Mouse (Mus musculus) lung, embryonic 14.5 days (tissue): ENCODE measurements around the gene Dll4. TPM values are rescaled to one million over a fixed set of nuclear protein-coding genes. Genes with fewer than 3 reads are reported as not detected.

Source experiments
- ATAC-seq: fragments of 200-750 bp; cut with Nextera tagmentation; 2 replicates; pipeline ENCODE4 v1.8.0; 2017; ENCODE audit warnings: mild to moderate bottlenecking, moderate TSS enrichment, moderate library complexity; ENCODE audit not compliant: insufficient read depth
- DNase-seq: peaks from one replicate; pipeline ENCODE4 v3.0.0-alpha.2; 2015
- H3K27ac ChIP-seq: fragments of 300-500 bp; sonication (generic); 2 replicates; pipeline ENCODE4 v1.5.1; 2014; ENCODE audit warnings: low read depth, mild to moderate bottlenecking, moderate library complexity
- H3K27me3 ChIP-seq: fragments of 300-500 bp; sonication (generic); 2 replicates; pipeline ENCODE4 v1.6.1; 2014; ENCODE audit warnings: low read length, control low read depth; ENCODE audit not compliant: insufficient read depth
- H3K36me3 ChIP-seq: fragments of 300-500 bp; sonication (generic); 2 replicates; pipeline ENCODE4 v1.6.1; 2014; ENCODE audit warnings: control low read depth; ENCODE audit not compliant: insufficient read depth
- H3K4me1 ChIP-seq: fragments of 300-500 bp; sonication (generic); 2 replicates; pipeline ENCODE4 v1.6.1; 2014; ENCODE audit warnings: antibody characterized with exemption, control low read depth; ENCODE audit not compliant: insufficient read depth
- H3K4me2 ChIP-seq: fragments of 300-500 bp; sonication (generic); 2 replicates; pipeline ENCODE4 v1.6.1; 2014; ENCODE audit warnings: mild to moderate bottlenecking
- H3K4me3 ChIP-seq: fragments of 300-500 bp; sonication (generic); 2 replicates; pipeline ENCODE4 v1.5.1; 2014; ENCODE audit warnings: low read depth, low read length
- H3K9ac ChIP-seq: fragments of 300-500 bp; sonication (generic); 2 replicates; pipeline ENCODE4 v1.6.1; 2014
- H3K9me3 ChIP-seq: fragments of 300-500 bp; sonication (generic); 2 replicates; pipeline ENCODE4 v1.6.1; 2016; ENCODE audit warnings: low read depth, low read length, control low read depth
- CTCF ChIP-seq: IDR thresholded peaks from 2 replicates; pipeline ENCODE4 v1.5.1; 2016; ENCODE audit warnings: antibody characterized with exemption, low read depth
- WGBS: fragments of 180-500 bp; shearing (Covaris S2); extraction: QIAGEN DNeasy Blood & Tissue Kit; methylation state at CpG from one replicate; pipeline ENCODE4 v1.1.7; 2014; 5-methylcytosine and 5-hydroxymethylcytosine counted together
- polyA plus RNA-seq: library from polyadenylated mRNA; unstranded; fragments of >200 nt; fragmentation: Nextera tagmentation; extraction: Ambion mirVana; gene quantifications from 2 replicates; pipeline ENCODE4 v1.2.1, GENCODE M21; 2014

Gene Dll4
- polyA plus RNA-seq, 1 experiment from 2014 or later, result 10.0 TPM

GRCm38 (mm10) chr2:119292281-119292680, 33.3 kb upstream of the Dll4 start:
- Histone ChIP-seq H3K27me3 (no peaks in the 10 kb centered on the region), H3K4me1 (0 out of 2 replicates have a peak, but pooled peaks cover 9% of the 10 kb centered on the region), H3K9ac (no peak overlapping the region), H3K27ac (no peak overlapping the region), H3K36me3 (peaks cover 61% of the 10 kb centered on the region), H3K4me3 (no peak overlapping the region), H3K4me2 (no peak overlapping the region), H3K9me3 (no peaks in the 10 kb centered on the region)
- ATAC-seq, result no peak
- no peak for DNase-seq
- TF ChIP-seq CTCF, result no peak
- 92% methylated on average over 5 of the region's 5 CpGs for WGBS

GRCm38 (mm10) chr2:119292852-119293251, 32.7 kb upstream of the Dll4 start:
- 87% methylated on average over 17 of the region's 17 CpGs for WGBS
- H3K27ac ChIP-seq, result no peak overlapping the region
- H3K27me3 ChIP-seq, result no peaks in the 10 kb centered on the region
- H3K4me3 ChIP-seq, result no peak overlapping the region
- no peaks in the 10 kb centered on the region for H3K9me3 ChIP-seq
- H3K4me1 ChIP-seq, result 0 out of 2 replicates have a peak, but pooled peaks cover 9% of the 10 kb centered on the region
- no peak overlapping the region for H3K9ac ChIP-seq
- no peak for DNase-seq
- peaks cover 66% of the 10 kb centered on the region for H3K36me3 ChIP-seq
- H3K4me2 ChIP-seq, result no peak overlapping the region
- ATAC-seq, result no peak
- TF ChIP-seq CTCF, result no peak

- Histone ChIP-seq H3K9ac (no peak overlapping the region), H3K4me3 (no peak overlapping the region), H3K4me2 (no peak overlapping the region), H3K36me3 (peaks cover 71% of the 10 kb centered on the region), H3K4me1 (0 out of 2 replicates have a peak, but pooled peaks cover 9% of the 10 kb centered on the region), H3K9me3 (no peaks in the 10 kb centered on the region), H3K27ac (no peak overlapping the region), H3K27me3 (no peaks in the 10 kb centered on the region)
- no peak for DNase-seq
- ATAC-seq, result no peak
- 91% methylated on average over 17 of the region's 17 CpGs for WGBS
- TF ChIP-seq CTCF, result no peak
Observed at GRCm38 (mm10) chr2:119293311-119293710, 32.3 kb upstream of the Dll4 start.

GRCm38 (mm10) chr2:119293776-119294390, 31.7 kb upstream of the Dll4 start:
- Histone ChIP-seq H3K9me3 (no peaks in the 10 kb centered on the region), H3K27ac (no peak overlapping the region), H3K4me2 (no peak overlapping the region), H3K9ac (no peak overlapping the region), H3K4me1 (0 out of 2 replicates have a peak, but pooled peaks cover 9% of the 10 kb centered on the region), H3K36me3 (peaks cover 76% of the 10 kb centered on the region), H3K4me3 (no peak overlapping the region), H3K27me3 (no peaks in the 10 kb centered on the region)
- ATAC-seq, result no peak
- no peak for DNase-seq
- WGBS, result 93% methylated on average over 34 of the region's 34 CpGs
- TF ChIP-seq CTCF, result no peak

GRCm38 (mm10) chr2:119294411-119294810, 31.2 kb upstream of the Dll4 start:
- H3K4me2 ChIP-seq, result no peak overlapping the region
- H3K9me3 ChIP-seq, result no peaks in the 10 kb centered on the region
- H3K27ac ChIP-seq, result no peak overlapping the region
- H3K36me3 ChIP-seq, result peaks cover 81% of the 10 kb centered on the region
- no peak overlapping the region for H3K4me3 ChIP-seq
- 0 out of 2 replicates have a peak, but pooled peaks cover 6% of the 10 kb centered on the region for H3K4me1 ChIP-seq
- no peak for DNase-seq
- H3K27me3 ChIP-seq, result no peaks in the 10 kb centered on the region
- no peak for ATAC-seq
- WGBS, result 90% methylated on average over 18 of the region's 18 CpGs
- no peak overlapping the region for H3K9ac ChIP-seq
- TF ChIP-seq CTCF, result no peak

- ATAC-seq (no peak), DNase-seq (no peak)
- Histone ChIP-seq H3K9ac (no peak overlapping the region), H3K4me1 (peaks cover 8% of the 10 kb centered on the region), H3K27me3 (no peaks in the 10 kb centered on the region), H3K27ac (no peak overlapping the region), H3K36me3 (peaks cover 72% of the 10 kb centered on the region), H3K4me3 (no peak overlapping the region), H3K9me3 (no peaks in the 10 kb centered on the region), H3K4me2 (no peak overlapping the region)
- TF ChIP-seq CTCF, result no peak
- 94% methylated on average over 12 of the region's 12 CpGs for WGBS
Observed at GRCm38 (mm10) chr2:119296756-119297155, 28.8 kb upstream of the Dll4 start.

- no peak for TF ChIP-seq CTCF
- H3K4me1 ChIP-seq, result peaks cover 8% of the 10 kb centered on the region
- 93% methylated on average over 19 of the region's 19 CpGs for WGBS
- no peaks in the 10 kb centered on the region for H3K9me3 ChIP-seq
- no peak for ATAC-seq
- no peaks in the 10 kb centered on the region for H3K27me3 ChIP-seq
- no peak overlapping the region for H3K27ac ChIP-seq
- H3K9ac ChIP-seq, result no peak overlapping the region
- peaks cover 67% of the 10 kb centered on the region for H3K36me3 ChIP-seq
- DNase-seq, result no peak
- H3K4me2 ChIP-seq, result no peak overlapping the region
- no peak overlapping the region for H3K4me3 ChIP-seq
Observed at GRCm38 (mm10) chr2:119297506-119297905, 28.1 kb upstream of the Dll4 start.
